Mouse (Mus musculus): ENCODE data around the gene Ddost.

Ddost gene

GRCm38 (mm10) chr4:138311595-138311994 lies 7.1 kb downstream of the Ddost start:
- peak; percentile 76 for DNase-seq (ENCODE audit: low read depth, low spot score)

GRCm38 (mm10) chr4:138312105-138312504 lies 7.6 kb downstream of the Ddost start:
- no peak for DNase-seq (ENCODE audit: low read depth, low spot score)

GRCm38 (mm10) chr4:138313021-138313420 lies 8.5 kb downstream of the Ddost start:
- DNase-seq (ENCODE audit: low read depth, low spot score): no peak

- no peak for DNase-seq (ENCODE audit: low read depth, low spot score)
Observed at GRCm38 (mm10) chr4:138313795-138314194, 9.3 kb downstream of the Ddost start.

- peak; percentile 56 for DNase-seq (ENCODE audit: low read depth, low spot score)
Observed at GRCm38 (mm10) chr4:138315781-138316180, 11.3 kb downstream of the Ddost start.

- DNase-seq (ENCODE audit: low read depth, low spot score): peak; percentile 45
Observed at GRCm38 (mm10) chr4:138316369-138316768, 11.8 kb downstream of the Ddost start.

- peak; percentile 79 for DNase-seq (ENCODE audit: low read depth, low spot score)
Observed at GRCm38 (mm10) chr4:138318509-138319266, 14.2 kb downstream of the Ddost start.

GRCm38 (mm10) chr4:138319508-138319907 lies 15.0 kb downstream of the Ddost start:
- DNase-seq (ENCODE audit: low read depth, low spot score): peak; percentile 91

- no peak for DNase-seq (ENCODE audit: low read depth, low spot score)
Observed at GRCm38 (mm10) chr4:138320711-138321110, 16.2 kb downstream of the Ddost start.

- no peak for DNase-seq (ENCODE audit: low read depth, low spot score)
Observed at GRCm38 (mm10) chr4:138321488-138321887, 17.0 kb downstream of the Ddost start.

- DNase-seq (ENCODE audit: low read depth, low spot score): no peak
Observed at GRCm38 (mm10) chr4:138322692-138323091, 18.2 kb downstream of the Ddost start.

GRCm38 (mm10) chr4:138323753-138324152 lies 19.2 kb downstream of the Ddost start:
- no peak for DNase-seq (ENCODE audit: low read depth, low spot score)

- DNase-seq (ENCODE audit: low read depth, low spot score): no peak
Observed at GRCm38 (mm10) chr4:138324451-138324850, 19.9 kb downstream of the Ddost start.

GRCm38 (mm10) chr4:138325466-138326076 lies 21.0 kb downstream of the Ddost start:
- peak; percentile 94 for DNase-seq (ENCODE audit: low read depth, low spot score)

GRCm38 (mm10) chr4:138326077-138326695 lies 21.7 kb downstream of the Ddost start, which contains the start of gene Pink1:
Gene Pink1, minus strand, starts transcription at chr4:138326307.
- DNase-seq (ENCODE audit: low read depth, low spot score): peak; percentile 94

GRCm38 (mm10) chr4:138327155-138327554 lies 22.6 kb downstream of the Ddost start:
- DNase-seq (ENCODE audit: low read depth, low spot score): peak; percentile 70

GRCm38 (mm10) chr4:138327891-138328470 lies 23.5 kb downstream of the Ddost start:
- DNase-seq (ENCODE audit: low read depth, low spot score): peak; percentile 65

- no peak for DNase-seq (ENCODE audit: low read depth, low spot score)
Observed at GRCm38 (mm10) chr4:138330264-138330671, 25.7 kb downstream of the Ddost start.

- DNase-seq (ENCODE audit: low read depth, low spot score): no peak
Observed at GRCm38 (mm10) chr4:138331647-138332046, 27.1 kb downstream of the Ddost start.

- DNase-seq (ENCODE audit: low read depth, low spot score): no peak
Observed at GRCm38 (mm10) chr4:138333135-138333534, 28.6 kb downstream of the Ddost start.

- no peak for DNase-seq (ENCODE audit: low read depth, low spot score)
Observed at GRCm38 (mm10) chr4:138335036-138335435, 30.5 kb downstream of the Ddost start.

- no peak for DNase-seq (ENCODE audit: low read depth, low spot score)
Observed at GRCm38 (mm10) chr4:138335648-138336047, 31.1 kb downstream of the Ddost start.

All from CD4-positive, CD25-positive, alpha-beta regulatory T cell, adult 2 months (primary cell).